ENCODE assay signal across 23 mouse cellular contexts in genomic region chr7:129772540-129773331, GRCm38 (mm10).
DNase-seq lines count a peak whose midpoint lies in the region; ATAC-seq and TF ChIP-seq lines count a peak whose summit lies in the region.
"Had no signal": no experiment of that assay in that cellular context is flagged by ENCODE, and none has a peak within 500 bp of the region (broad histone marks: within the 10 kb centered on the region; RNA-seq: fewer than 3 reads in every experiment).

No protein-coding gene starts in this region.

- no peaks in the 10 kb centered on the region for H3K36me3 ChIP-seq in heart, embryonic 10.5 days
- H3K36me3 ChIP-seq in lung, postnatal 0 days (ENCODE audit: insufficient read depth, low read length) = no peaks in the 10 kb centered on the region
- H3K36me3 ChIP-seq in limb, embryonic 10.5 days = no peaks in the 10 kb centered on the region
- no peaks in the 10 kb centered on the region for H3K36me3 ChIP-seq in stomach, embryonic 16.5 days (ENCODE audit: control insufficient read depth, insufficient read depth, low read length)
- H3K36me3 ChIP-seq: heart, embryonic 12.5 days; hindbrain, embryonic 15.5 days; intestine, embryonic 15.5 days; liver, embryonic 13.5 days had no signal

- TF ChIP-seq CTCF in lung, postnatal 0 days (IDR thresholded peaks at IDR 0.05) = no peak

- DNase-seq in heart, embryonic 10.5 days (ENCODE audit: low spot score) = peak; percentile 58
- no peak for DNase-seq in heart, postnatal 4 days
- peak; percentile 22 for DNase-seq in lung, postnatal 0 days (ENCODE audit: low spot score)
- no peak for DNase-seq in lung, postnatal 14 days
- DNase-seq in limb, embryonic 10.5 days (ENCODE audit: low spot score) = no peak
- DNase-seq in thymus, postnatal 0 days (ENCODE audit: low spot score) = no peak
- DNase-seq: adrenal gland, postnatal 25 days; cerebellum, adult 11-12 months; cerebellum, postnatal 25 days; embryo, embryonic 11 days; gastrocnemius, postnatal 36 days; heart, postnatal 14 days; left cerebral cortex, postnatal 4 days; liver, embryonic 13.5 days; right cerebral cortex, adult 18-20 months; thymus, adult 2 months had no signal

- H3K4me1 ChIP-seq in heart, embryonic 10.5 days = peaks cover 23% of the 10 kb centered on the region
- H3K4me1 ChIP-seq in lung, postnatal 0 days (ENCODE audit: insufficient read depth, low read depth, low read length) = no peaks in the 10 kb centered on the region
- H3K4me1 ChIP-seq in limb, embryonic 10.5 days = peaks cover 38% of the 10 kb centered on the region
- H3K4me1 ChIP-seq in stomach, embryonic 16.5 days (ENCODE audit: control insufficient read depth, insufficient read depth, low read length) = peaks cover 8% of the 10 kb centered on the region; the same call in 1 of the 2 replicates
- H3K4me1 ChIP-seq: liver, embryonic 13.5 days had no signal

- no peaks in the 10 kb centered on the region for H3K9me3 ChIP-seq in heart, embryonic 10.5 days
- no peaks in the 10 kb centered on the region for H3K9me3 ChIP-seq in lung, postnatal 0 days (ENCODE audit: low read length)
- no peaks in the 10 kb centered on the region for H3K9me3 ChIP-seq in limb, embryonic 10.5 days (replicated peaks)
- H3K9me3 ChIP-seq in stomach, embryonic 16.5 days (replicated peaks; ENCODE audit: control insufficient read depth, low read length) = no peaks in the 10 kb centered on the region
- H3K9me3 ChIP-seq: heart, embryonic 12.5 days; hindbrain, embryonic 15.5 days; intestine, embryonic 15.5 days; liver, embryonic 13.5 days had no signal

- no peak overlapping the region for H3K4me3 ChIP-seq in heart, embryonic 10.5 days
- H3K4me3 ChIP-seq in lung, postnatal 0 days (ENCODE audit: low read depth, low read length) = no peak overlapping the region
- no peak overlapping the region for H3K4me3 ChIP-seq in limb, embryonic 10.5 days
- no peak overlapping the region for H3K4me3 ChIP-seq in stomach, embryonic 16.5 days (replicated peaks; ENCODE audit: low read length)
- H3K4me3 ChIP-seq: heart, embryonic 12.5 days; hindbrain, embryonic 15.5 days; intestine, embryonic 15.5 days; left cerebral cortex, adult 2 months; liver, embryonic 13.5 days had no signal

- H3K27me3 ChIP-seq in heart, embryonic 10.5 days (ENCODE audit: insufficient read depth, poor library complexity, severe bottlenecking) = peaks cover 30% of the 10 kb centered on the region
- no peaks in the 10 kb centered on the region for H3K27me3 ChIP-seq in lung, postnatal 0 days (replicated peaks; ENCODE audit: insufficient read depth, low read length)
- peaks cover 57% of the 10 kb centered on the region for H3K27me3 ChIP-seq in limb, embryonic 10.5 days (ENCODE audit: low read depth, poor library complexity, severe bottlenecking)
- H3K27me3 ChIP-seq in stomach, embryonic 16.5 days (ENCODE audit: control insufficient read depth, insufficient read depth, low read length) = no peaks in the 10 kb centered on the region
- H3K27me3 ChIP-seq: intestine, embryonic 15.5 days; liver, embryonic 13.5 days had no signal

- TF ChIP-seq EP300 in lung, postnatal 0 days (IDR thresholded peaks at IDR 0.05) = no peak

- peak overlapping the region; percentile 52; the same call in 1 of the 2 replicates for H3K27ac ChIP-seq in heart, embryonic 10.5 days
- H3K27ac ChIP-seq in lung, postnatal 0 days (ENCODE audit: low read length) = no peak overlapping the region
- H3K27ac ChIP-seq in limb, embryonic 10.5 days = 0 out of 2 replicates have a peak overlapping the region, but pooled peaks have one; percentile 42
- H3K27ac ChIP-seq in stomach, embryonic 16.5 days (ENCODE audit: low read length) = no peak overlapping the region
- H3K27ac ChIP-seq: intestine, embryonic 15.5 days; left cerebral cortex, adult 2 months; liver, embryonic 13.5 days had no signal

- H3K4me2 ChIP-seq in lung, postnatal 0 days (replicated peaks; ENCODE audit: low read depth, low read length) = no peak overlapping the region
- H3K4me2 ChIP-seq in stomach, embryonic 16.5 days (ENCODE audit: low read depth, low read length) = no peak overlapping the region
- H3K4me2 ChIP-seq: heart, embryonic 12.5 days; hindbrain, embryonic 15.5 days; intestine, embryonic 15.5 days; liver, embryonic 13.5 days; midbrain, embryonic 11.5 days had no signal

- WGBS in heart, embryonic 10.5 days = 76% methylated on average over 11 of the region's 11 CpGs
- WGBS in lung, postnatal 0 days = 58% methylated on average over 11 of the region's 11 CpGs
- WGBS in limb, embryonic 10.5 days = 67% methylated on average over 11 of the region's 11 CpGs
- WGBS in stomach, embryonic 16.5 days = 75% methylated on average over 11 of the region's 11 CpGs

- ATAC-seq in lung, postnatal 0 days = peak; percentile 47
- no peak for ATAC-seq in stomach, embryonic 16.5 days (ENCODE audit: insufficient read depth, low FRiP score)
- ATAC-seq: forebrain, embryonic 16.5 days; intestine, embryonic 15.5 days had no signal

- no peak overlapping the region for H3K9ac ChIP-seq in lung, postnatal 0 days (replicated peaks; ENCODE audit: low read depth)
- 0 out of 2 replicates have a peak overlapping the region, but pooled peaks have one; percentile 17 for H3K9ac ChIP-seq in stomach, embryonic 16.5 days (ENCODE audit: low read length)
- H3K9ac ChIP-seq: heart, embryonic 12.5 days; hindbrain, embryonic 15.5 days; intestine, embryonic 15.5 days; liver, embryonic 13.5 days had no signal

Comparison
In these comparisons a context has a peak if more than half of its experiments do, and no peak if none do; other contexts are left out.
1. DNase-seq: peak in heart, embryonic 10.5 days (single experiment) and lung, postnatal 0 days (single experiment); none in heart, postnatal 4 days (single experiment), lung, postnatal 14 days (single experiment), limb, embryonic 10.5 days (single experiment) and thymus, postnatal 0 days (single experiment).
2. H3K27ac ChIP-seq: peak in heart, embryonic 10.5 days (single experiment) and limb, embryonic 10.5 days (single experiment); none in lung, postnatal 0 days (single experiment) and stomach, embryonic 16.5 days (single experiment).